Mouse (Mus musculus) intestine, embryonic 15.5 days (tissue): ENCODE measurements at regions not wholly inside any gene's neighbourhood (a gene's known extent, or its start where the extent isn't known, plus 50 kb on each side); places are given as distances from the start of the nearest gene placed in this dataset.

ENCODE experiments used
- ATAC-seq: fragments of 200-750 bp; cut with Nextera tagmentation; 2 replicates; pipeline ENCODE4 v1.8.0; 2017; ENCODE audit warnings: moderate TSS enrichment, moderate library complexity
- H3K27ac ChIP-seq: fragments of 300-500 bp; sonication (generic); 2 replicates; pipeline ENCODE4 v1.5.1; 2015; ENCODE audit warnings: mild to moderate bottlenecking, inconsistent platforms
- H3K27me3 ChIP-seq: fragments of 300-500 bp; sonication (generic); replicated peaks from 2 replicates; pipeline ENCODE4 v1.6.1; 2015; ENCODE audit warnings: inconsistent platforms
- H3K36me3 ChIP-seq: fragments of 300-500 bp; sonication (generic); 2 replicates; pipeline ENCODE4 v1.6.1; 2015; ENCODE audit warnings: inconsistent platforms
- H3K4me1 ChIP-seq: fragments of 300-500 bp; sonication (generic); replicated peaks from 2 replicates; pipeline ENCODE4 v1.6.1; 2015; ENCODE audit warnings: inconsistent platforms
- H3K4me2 ChIP-seq: fragments of 300-500 bp; sonication (generic); replicated peaks from 2 replicates; pipeline ENCODE4 v1.6.1; 2015; ENCODE audit warnings: mild to moderate bottlenecking, inconsistent platforms
- H3K4me3 ChIP-seq: fragments of 300-500 bp; sonication (generic); replicated peaks from 2 replicates; pipeline ENCODE4 v1.5.1; 2015; ENCODE audit warnings: inconsistent platforms
- H3K9ac ChIP-seq: fragments of 300-500 bp; sonication (generic); 2 replicates; pipeline ENCODE4 v1.6.1; 2015; ENCODE audit warnings: inconsistent platforms
- H3K9me3 ChIP-seq: fragments of 300-500 bp; sonication (generic); 2 replicates; pipeline ENCODE4 v1.6.1; 2016; ENCODE audit warnings: inconsistent platforms
- WGBS: fragments of 180-500 bp; shearing (Covaris S2); methylation state at CpG from one replicate; pipeline ENCODE4 v1.1.7; 2015; 5-methylcytosine and 5-hydroxymethylcytosine counted together

DNA sequence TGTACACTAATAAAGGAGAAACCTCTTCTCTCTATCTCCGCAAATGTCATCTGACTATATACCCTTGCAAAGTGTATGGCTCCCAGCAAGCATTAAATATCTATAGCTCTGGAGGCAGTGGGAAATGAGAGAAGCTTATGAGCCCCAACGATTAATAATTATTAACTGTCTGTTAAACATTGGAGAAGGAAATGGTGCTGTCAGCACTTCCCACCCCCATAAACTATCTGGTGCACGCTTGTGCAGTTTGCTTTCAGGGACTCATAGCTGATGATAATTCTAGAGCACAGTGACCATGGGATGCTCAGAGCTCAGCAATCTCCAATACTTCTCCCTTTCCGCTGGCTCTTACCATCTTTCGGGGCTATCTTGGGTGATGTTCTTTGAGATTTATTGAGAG, 541.2 kb downstream of the Grxcr1 start:
- H3K4me1 ChIP-seq: no peaks in the 10 kb centered on the region
- no peak overlapping the region for H3K27ac ChIP-seq
- H3K9me3 ChIP-seq: no peaks in the 10 kb centered on the region
- H3K36me3 ChIP-seq: no peaks in the 10 kb centered on the region
- WGBS: 72% methylated on average over 5 of the region's 5 CpGs
- no peak overlapping the region for H3K9ac ChIP-seq
- no peak overlapping the region for H3K4me2 ChIP-seq
- H3K27me3 ChIP-seq: no peaks in the 10 kb centered on the region
- no peak overlapping the region for H3K4me3 ChIP-seq
- peak; percentile 74 for ATAC-seq

DNA sequence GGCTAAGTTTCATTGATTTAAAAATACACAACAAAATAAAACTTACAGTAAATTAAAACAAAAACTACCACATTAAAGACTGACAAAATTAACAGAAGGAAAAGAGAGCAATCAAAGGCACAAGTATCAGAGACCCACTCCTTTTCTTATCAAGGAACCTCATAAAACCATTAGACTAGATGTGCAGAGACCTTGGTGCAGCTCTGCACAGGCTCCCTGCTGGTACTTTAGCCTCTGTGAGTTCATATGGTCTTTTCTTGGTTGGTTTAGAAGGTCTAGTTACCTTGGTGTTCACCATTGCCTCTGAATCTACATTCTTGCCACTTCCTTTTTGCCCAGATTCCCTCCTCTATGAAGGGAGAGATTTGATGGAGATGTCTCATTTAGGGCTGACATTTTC, 544.2 kb downstream of the Grxcr1 start:
- Histone ChIP-seq H3K4me3 (no peak overlapping the region), H3K4me2 (no peak overlapping the region), H3K4me1 (no peaks in the 10 kb centered on the region), H3K27ac (no peak overlapping the region), H3K9ac (no peak overlapping the region), H3K36me3 (no peaks in the 10 kb centered on the region), H3K27me3 (no peaks in the 10 kb centered on the region), H3K9me3 (no peaks in the 10 kb centered on the region)
- ATAC-seq: peak; percentile 64

- no peak overlapping the region for H3K4me2 ChIP-seq
- no peaks in the 10 kb centered on the region for H3K36me3 ChIP-seq
- H3K9me3 ChIP-seq: no peaks in the 10 kb centered on the region
- H3K27me3 ChIP-seq: no peaks in the 10 kb centered on the region
- ATAC-seq: peak; percentile 94
- no peaks in the 10 kb centered on the region for H3K4me1 ChIP-seq
- no peak overlapping the region for H3K4me3 ChIP-seq
- WGBS: 85% methylated on average over 1 of the region's 1 CpGs
- H3K27ac ChIP-seq: no peak overlapping the region
- no peak overlapping the region for H3K9ac ChIP-seq
Observed at GRCm38 (mm10) chr5:68578496-68578895, 546.9 kb downstream of the Grxcr1 start.

GRCm38 (mm10) chr5:68592423-68592822, 560.8 kb downstream of the Grxcr1 start:
- no peaks in the 10 kb centered on the region for H3K36me3 ChIP-seq
- no peaks in the 10 kb centered on the region for H3K4me1 ChIP-seq
- H3K9ac ChIP-seq: no peak overlapping the region
- no peak overlapping the region for H3K4me2 ChIP-seq
- H3K4me3 ChIP-seq: no peak overlapping the region
- no peak for ATAC-seq
- WGBS: 73% methylated on average over 3 of the region's 3 CpGs
- no peak overlapping the region for H3K27ac ChIP-seq
- no peaks in the 10 kb centered on the region for H3K27me3 ChIP-seq
- no peaks in the 10 kb centered on the region for H3K9me3 ChIP-seq

DNA sequence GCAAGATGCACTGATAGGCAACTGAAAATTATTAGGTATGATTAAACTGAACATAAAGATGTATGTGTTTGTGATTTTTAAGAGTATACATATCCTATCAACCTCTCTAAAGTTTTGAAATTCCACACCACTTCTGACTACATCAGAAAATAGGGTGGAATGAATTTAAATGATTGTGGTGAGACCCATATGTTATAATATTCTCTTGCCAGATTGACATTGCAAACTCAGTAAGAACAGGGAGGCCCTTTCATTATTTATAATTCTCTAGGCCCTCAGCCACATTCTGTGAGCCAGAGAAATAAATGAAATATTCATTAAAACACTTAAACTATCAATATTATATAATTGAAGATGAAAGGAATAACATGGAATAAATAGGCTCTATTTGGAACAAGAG, 586.8 kb downstream of the Grxcr1 start:
- no peak for ATAC-seq
- Histone ChIP-seq H3K36me3 (no peaks in the 10 kb centered on the region), H3K9ac (no peak overlapping the region), H3K4me3 (no peak overlapping the region), H3K27ac (no peak overlapping the region), H3K4me1 (no peaks in the 10 kb centered on the region), H3K9me3 (no peaks in the 10 kb centered on the region), H3K4me2 (no peak overlapping the region), H3K27me3 (no peaks in the 10 kb centered on the region)

GRCm38 (mm10) chr5:68635400-68635799, 603.8 kb downstream of the Grxcr1 start:
- no peak for ATAC-seq
- no peaks in the 10 kb centered on the region for H3K9me3 ChIP-seq
- H3K4me2 ChIP-seq: no peak overlapping the region
- no peak overlapping the region for H3K27ac ChIP-seq
- 88% methylated on average over 3 of the region's 3 CpGs for WGBS
- no peaks in the 10 kb centered on the region for H3K36me3 ChIP-seq
- no peaks in the 10 kb centered on the region for H3K27me3 ChIP-seq
- H3K4me1 ChIP-seq: no peaks in the 10 kb centered on the region
- H3K4me3 ChIP-seq: no peak overlapping the region
- H3K9ac ChIP-seq: no peak overlapping the region

DNA sequence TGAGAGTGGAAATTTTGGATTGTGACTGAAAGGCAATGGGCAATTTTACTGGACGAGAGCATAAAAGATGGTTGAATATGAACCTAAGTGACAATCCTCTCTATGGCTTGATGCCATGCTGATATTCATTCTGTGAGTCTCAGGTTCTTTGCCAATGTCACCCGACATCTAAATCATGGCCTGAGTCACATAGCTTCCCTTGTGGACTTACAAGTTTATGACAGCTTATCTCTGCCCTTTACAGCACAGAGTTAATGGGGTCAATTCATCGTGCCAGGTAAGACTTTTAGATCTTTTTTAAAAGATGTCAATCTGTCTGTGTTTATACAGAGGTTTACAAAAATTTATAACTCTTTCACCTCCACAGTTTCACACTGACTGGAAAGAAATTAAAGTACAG, 641.2 kb downstream of the Grxcr1 start:
- no peaks in the 10 kb centered on the region for H3K9me3 ChIP-seq
- 62% methylated on average over 3 of the region's 3 CpGs for WGBS
- peak; percentile 66 for ATAC-seq
- H3K9ac ChIP-seq: no peak overlapping the region
- H3K4me1 ChIP-seq: no peaks in the 10 kb centered on the region
- H3K27me3 ChIP-seq: no peaks in the 10 kb centered on the region
- no peaks in the 10 kb centered on the region for H3K36me3 ChIP-seq
- H3K4me2 ChIP-seq: no peak overlapping the region
- H3K27ac ChIP-seq: no peak overlapping the region
- H3K4me3 ChIP-seq: no peak overlapping the region

DNA sequence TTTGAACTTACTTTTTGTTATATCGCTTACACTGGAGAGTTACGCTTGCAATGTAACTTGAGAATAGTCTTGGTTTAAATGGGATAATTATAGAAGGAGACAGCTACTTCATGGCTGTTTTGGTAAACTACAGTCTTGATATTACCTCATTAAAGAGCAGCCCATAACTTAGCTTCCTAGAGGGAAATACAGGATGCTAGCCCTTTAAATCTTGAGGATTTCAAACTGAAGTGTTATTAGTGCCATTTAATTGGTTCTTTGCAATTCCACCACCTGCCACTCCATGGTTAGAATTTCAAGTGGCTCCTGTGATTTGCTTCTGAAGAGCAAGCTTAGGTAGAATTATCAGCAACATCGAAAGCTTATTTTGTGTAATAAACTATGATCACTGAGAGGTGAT, 640.1 kb downstream of the Kctd8 start:
- Histone ChIP-seq H3K36me3 (no peaks in the 10 kb centered on the region), H3K4me2 (no peak overlapping the region), H3K4me3 (no peak overlapping the region), H3K27ac (no peak overlapping the region), H3K9me3 (no peaks in the 10 kb centered on the region), H3K9ac (no peak overlapping the region), H3K4me1 (no peaks in the 10 kb centered on the region), H3K27me3 (no peaks in the 10 kb centered on the region)
- ATAC-seq: no peak
- WGBS: 67% methylated on average over 3 of the region's 3 CpGs

GRCm38 (mm10) chr5:68705411-68706080, 635.9 kb downstream of the Kctd8 start:
- WGBS: 81% methylated on average over 2 of the region's 2 CpGs
- Histone ChIP-seq H3K9me3 (no peaks in the 10 kb centered on the region), H3K27ac (no peak overlapping the region), H3K27me3 (no peaks in the 10 kb centered on the region), H3K9ac (no peak overlapping the region), H3K36me3 (no peaks in the 10 kb centered on the region), H3K4me1 (no peaks in the 10 kb centered on the region), H3K4me2 (no peak overlapping the region), H3K4me3 (no peak overlapping the region)
- ATAC-seq: no peak

DNA sequence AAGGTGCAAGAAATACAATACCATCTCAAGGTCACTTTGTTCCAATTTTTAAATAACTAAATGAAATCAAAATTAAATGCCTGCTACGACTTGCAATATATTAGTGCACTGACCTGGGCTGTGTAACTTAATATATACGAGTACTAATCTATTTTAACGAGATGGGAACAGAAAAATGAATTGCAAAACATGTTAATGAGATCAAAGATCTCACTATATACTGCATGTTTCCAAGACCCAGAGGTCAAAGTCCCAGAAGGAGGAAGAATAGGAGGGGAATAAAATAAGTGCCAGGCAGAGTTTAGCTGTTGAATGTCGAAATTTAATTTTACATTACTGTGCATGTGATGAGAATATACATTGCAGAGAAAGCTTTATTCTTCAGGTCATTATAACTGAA, 614.7 kb downstream of the Kctd8 start:
- Histone ChIP-seq H3K4me2 (no peak overlapping the region), H3K9ac (no peak overlapping the region), H3K27ac (no peak overlapping the region), H3K4me3 (no peak overlapping the region), H3K36me3 (no peaks in the 10 kb centered on the region), H3K4me1 (no peaks in the 10 kb centered on the region), H3K27me3 (no peaks in the 10 kb centered on the region), H3K9me3 (no peaks in the 10 kb centered on the region)
- ATAC-seq: peak; percentile 45; the same call in 1 of the 2 replicates
- whole genome bisulfite sequencing: 74% methylated on average over 4 of the region's 4 CpGs

DNA sequence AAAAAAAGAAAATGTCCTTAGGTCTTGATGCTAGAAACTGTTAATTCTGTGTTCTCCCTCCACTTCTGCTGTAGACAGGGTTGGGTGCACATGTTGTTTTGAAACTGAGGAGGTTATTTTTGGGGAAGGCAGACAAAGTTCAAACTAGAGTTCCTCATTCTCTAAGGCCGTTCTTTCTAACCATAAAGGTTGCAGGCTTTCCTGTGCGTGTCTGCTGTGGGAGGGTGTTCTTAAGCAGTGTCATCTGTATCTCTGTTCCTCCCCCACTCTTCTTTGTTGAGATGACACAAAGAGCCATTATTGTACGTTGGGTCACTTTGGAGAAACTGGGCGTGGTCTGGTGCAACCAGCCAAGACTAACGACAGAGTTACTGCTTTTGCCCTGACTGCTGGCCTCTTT, 606.3 kb downstream of the Kctd8 start:
- 64% methylated on average over 5 of the region's 5 CpGs for WGBS

DNA sequence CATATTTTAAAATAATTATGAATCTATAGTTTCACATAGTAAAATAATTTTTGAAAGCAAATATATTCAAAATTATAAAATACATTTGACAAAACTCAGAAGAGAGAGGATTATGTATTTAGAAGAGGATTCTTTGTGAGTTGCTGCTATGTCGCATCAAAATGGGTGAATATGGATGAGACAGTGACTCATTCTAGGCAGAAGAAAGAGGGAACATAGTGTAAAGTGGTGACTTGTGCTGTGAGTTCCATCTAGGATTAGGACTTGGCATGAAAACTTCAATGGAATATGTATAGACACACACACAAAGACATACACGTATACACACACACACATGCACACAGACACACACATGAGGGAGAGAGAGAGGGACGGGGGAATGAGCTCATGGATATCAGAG, 591.0 kb downstream of the Kctd8 start:
- 83% methylated on average over 3 of the region's 3 CpGs for WGBS
- H3K36me3 ChIP-seq: no peaks in the 10 kb centered on the region
- H3K27me3 ChIP-seq: no peaks in the 10 kb centered on the region
- no peak for ATAC-seq
- H3K4me1 ChIP-seq: no peaks in the 10 kb centered on the region
- no peak overlapping the region for H3K4me3 ChIP-seq
- no peak overlapping the region for H3K9ac ChIP-seq
- no peaks in the 10 kb centered on the region for H3K9me3 ChIP-seq
- no peak overlapping the region for H3K4me2 ChIP-seq
- no peak overlapping the region for H3K27ac ChIP-seq

More for the DNA sequence above, 606.3 kb downstream of the Kctd8 start:
- no peak for ATAC-seq
- Histone ChIP-seq H3K4me2 (no peak overlapping the region), H3K36me3 (no peaks in the 10 kb centered on the region), H3K27ac (no peak overlapping the region), H3K9ac (no peak overlapping the region), H3K9me3 (no peaks in the 10 kb centered on the region), H3K4me3 (no peak overlapping the region), H3K4me1 (no peaks in the 10 kb centered on the region), H3K27me3 (no peaks in the 10 kb centered on the region)

- H3K36me3 ChIP-seq: no peaks in the 10 kb centered on the region
- H3K9me3 ChIP-seq: no peaks in the 10 kb centered on the region
- no peaks in the 10 kb centered on the region for H3K27me3 ChIP-seq
- no peak overlapping the region for H3K4me2 ChIP-seq
- H3K27ac ChIP-seq: no peak overlapping the region
- H3K4me1 ChIP-seq: no peaks in the 10 kb centered on the region
- no peak overlapping the region for H3K4me3 ChIP-seq
- no peak overlapping the region for H3K9ac ChIP-seq
- ATAC-seq: no peak
Observed at GRCm38 (mm10) chr5:68753025-68753424, 588.5 kb downstream of the Kctd8 start.
